Comparison of ENCODE assay signal across 11 mouse cellular contexts in genomic region chr2:68822152-68822887, GRCm38 (mm10). TPM values are rescaled to one million over a fixed set of nuclear protein-coding genes. Genes with fewer than 3 reads are reported as not detected.
DNase-seq lines count a peak whose midpoint lies in the region; TF ChIP-seq lines count a peak whose summit lies in the region.
"Had no signal": no experiment of that assay in that cellular context is flagged by ENCODE, and none has a peak within 500 bp of the region (broad histone marks: within the 10 kb centered on the region; RNA-seq: fewer than 3 reads in every experiment).

No protein-coding gene starts in this region.

- H3K9ac ChIP-seq in heart, adult 2 months (ENCODE audit: low read depth, low read length): no peak overlapping the region
- H3K9ac ChIP-seq: heart, embryonic 12.5 days had no signal

- 65% methylated on average over 4 of the region's 4 CpGs for WGBS in heart, adult 2 months
- 67% methylated on average over 4 of the region's 4 CpGs for WGBS in lung, adult 2 months
- WGBS in limb, embryonic 10.5 days: 72% methylated on average over 4 of the region's 4 CpGs

- DNase-seq in heart, adult 2 months: no peak
- no peak for DNase-seq in heart, postnatal 4 days
- DNase-seq in lung, postnatal 36 days: peak; percentile 20
- no peak for DNase-seq in lung, adult 2 months
- DNase-seq in adipocyte (ENCODE audit: low spot score): peak; percentile 53
- peak; percentile 2 for DNase-seq in splenic B cell, adult 2 months (ENCODE audit: low read depth, low spot score)
- no peak for DNase-seq in limb, embryonic 10.5 days (ENCODE audit: low spot score)
- DNase-seq: adrenal gland, postnatal 10 days had no signal

- TF ChIP-seq POLR2A in heart, adult 2 months (IDR thresholded peaks at IDR 0.05; ENCODE audit: insufficient read depth, low read depth, low read length): no peak
- no peak for TF ChIP-seq POLR2A in lung, adult 2 months (IDR thresholded peaks at IDR 0.05; ENCODE audit: borderline replicate concordance, extremely low read depth, low read depth, low read length)

- intact Hi-C loops in heart, adult 2 months (cut with DNase I): no loop called here

- no peak overlapping the region for H3K4me3 ChIP-seq in heart, adult 2 months
- no peak overlapping the region for H3K4me3 ChIP-seq in lung, adult 2 months (replicated peaks; ENCODE audit: extremely low read depth, low read depth, low read length)
- no peak overlapping the region for H3K4me3 ChIP-seq in limb, embryonic 10.5 days
- H3K4me3 ChIP-seq: erythroblast, embryonic 14.5 days; heart, embryonic 12.5 days had no signal

- TF ChIP-seq EP300 in heart, adult 2 months (IDR thresholded peaks at IDR 0.05; ENCODE audit: insufficient read depth, low read depth, low read length): no peak

- no peaks in the 10 kb centered on the region for H3K79me2 ChIP-seq in heart, adult 2 months (replicated peaks; ENCODE audit: control insufficient read depth, insufficient read depth, low read length)

- no peaks in the 10 kb centered on the region for H3K36me3 ChIP-seq in heart, adult 2 months (ENCODE audit: control insufficient read depth, insufficient read depth, low read length)
- H3K36me3 ChIP-seq in splenic B cell, adult 2 months (ENCODE audit: control insufficient read depth, insufficient read depth, low read length, poor library complexity, severe bottlenecking): no peaks in the 10 kb centered on the region
- H3K36me3 ChIP-seq in limb, embryonic 10.5 days: no peaks in the 10 kb centered on the region
- H3K36me3 ChIP-seq: heart, embryonic 12.5 days had no signal

- peak; percentile 56 for TF ChIP-seq CTCF in heart, adult 2 months (IDR thresholded peaks at IDR 0.05)
- TF ChIP-seq CTCF in lung, adult 2 months (IDR thresholded peaks at IDR 0.05; ENCODE audit: insufficient read depth, low read length): no peak

- no peaks in the 10 kb centered on the region for H3K9me3 ChIP-seq in limb, embryonic 10.5 days (replicated peaks)
- H3K9me3 ChIP-seq: heart, embryonic 12.5 days had no signal

- H3K4me1 ChIP-seq in heart, adult 2 months (ENCODE audit: control insufficient read depth, insufficient read depth, low read length): no peaks in the 10 kb centered on the region
- no peaks in the 10 kb centered on the region for H3K4me1 ChIP-seq in lung, adult 2 months (ENCODE audit: control insufficient read depth, insufficient read depth, low read length)
- no peaks in the 10 kb centered on the region for H3K4me1 ChIP-seq in limb, embryonic 10.5 days

- no peaks in the 10 kb centered on the region for H3K27me3 ChIP-seq in heart, adult 2 months (ENCODE audit: control insufficient read depth, insufficient read depth, low read length)
- no peaks in the 10 kb centered on the region for H3K27me3 ChIP-seq in splenic B cell, adult 2 months (ENCODE audit: control insufficient read depth, insufficient read depth, low read length, poor library complexity, severe bottlenecking)
- H3K27me3 ChIP-seq in limb, embryonic 10.5 days (ENCODE audit: low read depth, poor library complexity, severe bottlenecking): no peaks in the 10 kb centered on the region
- H3K27me3 ChIP-seq: heart, embryonic 12.5 days had no signal

- H3K27ac ChIP-seq in heart, adult 2 months: no peak overlapping the region
- no peak overlapping the region for H3K27ac ChIP-seq in limb, embryonic 10.5 days

RNA-seq across cellular contexts. Expression of gene Cers6, which starts 38.9 kb away (rescaled TPM):
- total RNA-seq in heart, adult 2 months (2021): 1 to 10 TPM; 8.7 to 9.6 TPM
- polyA plus RNA-seq in heart, adult 2 months (2012; rRNA removed): 2.1 and 3.5 TPM in 2 replicates
- total RNA-seq in heart, postnatal 4 days (2021): 10 to 100 TPM; 20.7 to 24.4 TPM
- polyA plus RNA-seq in lung, adult 2 months (2012; rRNA removed): 10.7 and 16.2 TPM in 2 replicates
- 25.4 and 25.6 TPM in 2 replicates for polyA plus RNA-seq in limb, embryonic 10.5 days (2016; fragmentation: Nextera tagmentation; extraction: Ambion mirVana)
- total RNA-seq: MEL had no signal

Comparison
In these comparisons a context has a peak if more than half of its experiments do, and no peak if none do; other contexts are left out.
1. DNase-seq: peak in lung, postnatal 36 days (single experiment), adipocyte (single experiment) and splenic B cell, adult 2 months (single experiment); none in heart, adult 2 months (0 of 2), heart, postnatal 4 days (single experiment), lung, adult 2 months (single experiment) and limb, embryonic 10.5 days (single experiment).